Comparison of ENCODE assay signal across 8 mouse cellular contexts in genomic region chr11:30954279-30954725, GRCm38 (mm10). TPM values are rescaled to one million over a fixed set of nuclear protein-coding genes. Genes with fewer than 3 reads are reported as not detected.
A peak's percentile ranks its signal among the peaks of the same experiment; 100 is the strongest.
DNase-seq lines count a peak whose midpoint lies in the region; ATAC-seq and TF ChIP-seq lines count a peak whose summit lies in the region.

Gene Erlec1, minus strand, starts transcription at chr11:30954335.

- peak within 1 kb of the TSS; percentile 84 for H3K4me2 ChIP-seq in heart, embryonic 12.5 days
- H3K4me2 ChIP-seq in kidney, postnatal 0 days (ENCODE audit: low read length): peak within 1 kb of the TSS; percentile 74
- peak within 1 kb of the TSS; percentile 85 for H3K4me2 ChIP-seq in liver, embryonic 11.5 days
- H3K4me2 ChIP-seq in stomach, embryonic 14.5 days (replicated peaks; ENCODE audit: low read depth, low read length): peak within 1 kb of the TSS; percentile 79

- 0 out of 2 replicates have a peak, but pooled peaks have one; percentile 24 for TF ChIP-seq CTCF in kidney, postnatal 0 days (IDR thresholded peaks at IDR 0.05; ENCODE audit: low read depth)

- DNase-seq in CD4-positive helper T cell, adult 2 months (ENCODE audit: low read depth, low spot score): peak; percentile 93
- peak; percentile 86 for DNase-seq in brain, embryonic 18.5 days (ENCODE audit: low read depth, low spot score)
- DNase-seq in kidney, postnatal 0 days (ENCODE audit: low spot score): peak; percentile 96
- DNase-seq in liver, embryonic 11.5 days (ENCODE audit: low spot score): peak; percentile 83
- peak; percentile 92 for DNase-seq in naive thymus-derived CD4-positive, alpha-beta T cell, adult 2 months (ENCODE audit: low read depth)

- peak within 1 kb of the TSS; percentile 90 for H3K27ac ChIP-seq in heart, embryonic 12.5 days (ENCODE audit: poor library complexity, severe bottlenecking)
- peak within 1 kb of the TSS; percentile 90 for H3K27ac ChIP-seq in kidney, postnatal 0 days
- H3K27ac ChIP-seq in liver, embryonic 11.5 days (ENCODE audit: low read depth, low read length): peak within 1 kb of the TSS; percentile 57
- peak within 1 kb of the TSS; percentile 82 for H3K27ac ChIP-seq in stomach, embryonic 14.5 days (ENCODE audit: low read length)

- H3K9ac ChIP-seq in heart, embryonic 12.5 days: peak within 1 kb of the TSS; percentile 97
- peak within 1 kb of the TSS; percentile 84 for H3K9ac ChIP-seq in kidney, postnatal 0 days (ENCODE audit: low read depth, low read length)
- H3K9ac ChIP-seq in liver, embryonic 11.5 days (ENCODE audit: low read depth, low read length): peak within 1 kb of the TSS; percentile 88
- H3K9ac ChIP-seq in stomach, embryonic 14.5 days (replicated peaks; ENCODE audit: low read depth, low read length): peak within 1 kb of the TSS; percentile 76

- WGBS in heart, embryonic 12.5 days: 0% methylated on average over 40 of the region's 40 CpGs
- WGBS in kidney, postnatal 0 days: under 1% methylated on average over 40 of the region's 40 CpGs
- under 1% methylated on average over 40 of the region's 40 CpGs for WGBS in liver, embryonic 11.5 days
- WGBS in stomach, embryonic 14.5 days: 1% methylated on average over 40 of the region's 40 CpGs

- H3K27me3 ChIP-seq in heart, embryonic 12.5 days (replicated peaks): no peaks in the 10 kb centered on the region
- no peaks in the 10 kb centered on the region for H3K27me3 ChIP-seq in kidney, postnatal 0 days (ENCODE audit: insufficient read depth, low read length)
- no peaks in the 10 kb centered on the region for H3K27me3 ChIP-seq in liver, embryonic 11.5 days (replicated peaks; ENCODE audit: control insufficient read depth, insufficient read depth, low read length)
- H3K27me3 ChIP-seq in stomach, embryonic 14.5 days (ENCODE audit: control insufficient read depth, insufficient read depth, low read length): no peaks in the 10 kb centered on the region

- peaks cover 4% of the 10 kb centered on the region for H3K4me1 ChIP-seq in heart, embryonic 12.5 days (replicated peaks)
- no peaks in the 10 kb centered on the region for H3K4me1 ChIP-seq in kidney, postnatal 0 days (replicated peaks; ENCODE audit: insufficient read depth, low read length)
- no peaks in the 10 kb centered on the region; the same call in 1 of the 2 replicates for H3K4me1 ChIP-seq in liver, embryonic 11.5 days (replicated peaks; ENCODE audit: control insufficient read depth, insufficient read depth, low read length)
- H3K4me1 ChIP-seq in stomach, embryonic 14.5 days (ENCODE audit: control insufficient read depth, insufficient read depth, low read length): no peaks in the 10 kb centered on the region

- peak; percentile 79 for ATAC-seq in erythroid progenitor cell, adult 5-6 weeks (replicated peaks; ENCODE audit: low FRiP score, poor library complexity, severe bottlenecking)
- peak; percentile 93 for ATAC-seq in heart, embryonic 12.5 days (ENCODE audit: insufficient number of reproducible peaks, low FRiP score)
- peak; percentile 98 for ATAC-seq in kidney, postnatal 0 days (replicated peaks; ENCODE audit: low FRiP score, low read depth)
- ATAC-seq in liver, embryonic 11.5 days (replicated peaks; ENCODE audit: low FRiP score): peak; percentile 96
- ATAC-seq in stomach, embryonic 14.5 days (ENCODE audit: insufficient number of reproducible peaks, insufficient read depth, low FRiP score, low read depth): peak; percentile 98

- peaks cover 23% of the 10 kb centered on the region for H3K36me3 ChIP-seq in heart, embryonic 12.5 days
- H3K36me3 ChIP-seq in kidney, postnatal 0 days (ENCODE audit: insufficient read depth, low read length): peaks cover 4% of the 10 kb centered on the region; the same call in 1 of the 2 replicates
- H3K36me3 ChIP-seq in liver, embryonic 11.5 days (ENCODE audit: control insufficient read depth, insufficient read depth, low read length): peaks cover 8% of the 10 kb centered on the region; the same call in 1 of the 2 replicates
- peaks cover 19% of the 10 kb centered on the region for H3K36me3 ChIP-seq in stomach, embryonic 14.5 days (ENCODE audit: control insufficient read depth, insufficient read depth, low read length)

- 0 out of 2 replicates have a peak, but pooled peaks cover 4% of the 10 kb centered on the region for H3K9me3 ChIP-seq in heart, embryonic 12.5 days (replicated peaks)
- peaks cover 3% of the 10 kb centered on the region; the same call in 1 of the 2 replicates for H3K9me3 ChIP-seq in kidney, postnatal 0 days (replicated peaks; ENCODE audit: low read length)
- H3K9me3 ChIP-seq in liver, embryonic 11.5 days (ENCODE audit: control insufficient read depth, low read length): no peaks in the 10 kb centered on the region
- peaks cover 10% of the 10 kb centered on the region; the same call in 1 of the 2 replicates for H3K9me3 ChIP-seq in stomach, embryonic 14.5 days (ENCODE audit: control insufficient read depth, low read depth, low read length)

- H3K4me3 ChIP-seq in heart, embryonic 12.5 days: peak within 1 kb of the TSS; percentile 98
- H3K4me3 ChIP-seq in kidney, postnatal 0 days (replicated peaks; ENCODE audit: low read depth, low read length): peak within 1 kb of the TSS; percentile 82
- H3K4me3 ChIP-seq in liver, embryonic 11.5 days (ENCODE audit: low read depth, low read length): peak within 1 kb of the TSS; percentile 86
- H3K4me3 ChIP-seq in stomach, embryonic 14.5 days (ENCODE audit: low read depth, low read length): peak within 1 kb of the TSS; percentile 74

RNA-seq across cellular contexts. Expression of gene Erlec1, which starts in this region (rescaled TPM):
- total RNA-seq in erythroid progenitor cell, adult 5-6 weeks (2015; ENCODE audit: low replicate concordance): 36.9 and 73.2 TPM in 2 replicates
- 37.0 and 39.7 TPM in 2 replicates for total RNA-seq in erythroid progenitor cell, adult 5-6 weeks (2017; ENCODE audit: low replicate concordance)
- polyA plus RNA-seq in heart, embryonic 12.5 days (2016; fragmentation: Nextera tagmentation; extraction: Ambion mirVana): 11.4 TPM in 2 replicates
- 17.2 and 18.4 TPM in 2 replicates for polyA plus RNA-seq in kidney, postnatal 0 days (2015; fragmentation: Nextera tagmentation; extraction: Ambion mirVana)
- 8.1 TPM in 2 replicates for polyA plus RNA-seq in liver, embryonic 11.5 days (2014; fragmentation: Nextera tagmentation; extraction: Ambion mirVana)
- 17.0 and 18.4 TPM in 2 replicates for polyA plus RNA-seq in stomach, embryonic 14.5 days (2014; fragmentation: Nextera tagmentation; extraction: Ambion mirVana)

Comparison
In these comparisons a context has a peak if more than half of its experiments do, and no peak if none do; other contexts are left out.
1. Peak in every context shown above with its lines: DNase-seq, ATAC-seq, H3K4me3 ChIP-seq and H3K27ac ChIP-seq.